Mouse (Mus musculus) kidney, adult 2 months (tissue): ENCODE data around the gene Taf1b. TPM values are rescaled to one million over a fixed set of nuclear protein-coding genes. Genes with fewer than 3 reads are reported as not detected.
"Not testable (repeated sequence)": the region's sequence is repeated elsewhere in the genome, so short reads cannot be mapped to it uniquely, and the experiment has no call there.

Source experiments
- DNase-seq: peaks from one replicate; pipeline ENCODE4 v3.0.0; 2021
- H3K27ac ChIP-seq: fragments of 200-500 bp; 2 replicates; pipeline ENCODE4 v1.5.1; 2012; ENCODE audit warnings: low read depth, low read length, control low read depth, inconsistent platforms; ENCODE audit not compliant: insufficient read depth
- H3K27me3 ChIP-seq: fragments of 200-500 bp; replicated peaks from 2 replicates; pipeline ENCODE4 v1.6.1; 2012; ENCODE audit warnings: mild to moderate bottlenecking, moderate library complexity, low read length, inconsistent platforms; ENCODE audit not compliant: control insufficient read depth, insufficient read depth
- H3K36me3 ChIP-seq: fragments of 200-500 bp; 2 replicates; pipeline ENCODE4 v1.6.1; 2012; ENCODE audit warnings: mild to moderate bottlenecking, moderate library complexity, low read length, inconsistent platforms; ENCODE audit not compliant: control insufficient read depth, insufficient read depth
- H3K4me1 ChIP-seq: fragments of 200-500 bp; 2 replicates; pipeline ENCODE4 v1.6.1; 2011; ENCODE audit warnings: low read length; ENCODE audit not compliant: control insufficient read depth, insufficient read depth
- H3K4me3 ChIP-seq: fragments of 200-500 bp; 2 replicates; pipeline ENCODE4 v1.5.1; 2011; ENCODE audit warnings: mild to moderate bottlenecking, low read depth, low read length, control low read depth; ENCODE audit not compliant: insufficient read depth
- CTCF ChIP-seq: fragments of 200-500 bp; conservative IDR thresholded peaks from 2 replicates; pipeline ENCODE4 v1.5.1; 2011; ENCODE audit warnings: low read depth, mild to moderate bottlenecking, control low read depth, low read length, moderate library complexity, mixed read lengths; ENCODE audit not compliant: insufficient read depth, insufficient read length
- POLR2A ChIP-seq: fragments of 200-500 bp; IDR thresholded peaks from one replicate; pipeline ENCODE4 v1.6.1; 2011; ENCODE audit warnings: low read depth, low read length, control low read depth
- WGBS: fragments of 180-500 bp; shearing (Covaris S2); methylation state at CpG from one replicate; pipeline ENCODE4 v1.1.7; 2018; 5-methylcytosine and 5-hydroxymethylcytosine counted together
- polyA plus RNA-seq: library from polyadenylated mRNA; depleted of rRNA; stranded (reverse); fragments of >200 nt; gene quantifications from 2 replicates; pipeline ENCODE4 v1.2.3, GENCODE M21; 2012; rRNA removed

Taf1b gene
- polyA plus RNA-seq, result 7.6 and 9.5 TPM in 2 replicates

DNA sequence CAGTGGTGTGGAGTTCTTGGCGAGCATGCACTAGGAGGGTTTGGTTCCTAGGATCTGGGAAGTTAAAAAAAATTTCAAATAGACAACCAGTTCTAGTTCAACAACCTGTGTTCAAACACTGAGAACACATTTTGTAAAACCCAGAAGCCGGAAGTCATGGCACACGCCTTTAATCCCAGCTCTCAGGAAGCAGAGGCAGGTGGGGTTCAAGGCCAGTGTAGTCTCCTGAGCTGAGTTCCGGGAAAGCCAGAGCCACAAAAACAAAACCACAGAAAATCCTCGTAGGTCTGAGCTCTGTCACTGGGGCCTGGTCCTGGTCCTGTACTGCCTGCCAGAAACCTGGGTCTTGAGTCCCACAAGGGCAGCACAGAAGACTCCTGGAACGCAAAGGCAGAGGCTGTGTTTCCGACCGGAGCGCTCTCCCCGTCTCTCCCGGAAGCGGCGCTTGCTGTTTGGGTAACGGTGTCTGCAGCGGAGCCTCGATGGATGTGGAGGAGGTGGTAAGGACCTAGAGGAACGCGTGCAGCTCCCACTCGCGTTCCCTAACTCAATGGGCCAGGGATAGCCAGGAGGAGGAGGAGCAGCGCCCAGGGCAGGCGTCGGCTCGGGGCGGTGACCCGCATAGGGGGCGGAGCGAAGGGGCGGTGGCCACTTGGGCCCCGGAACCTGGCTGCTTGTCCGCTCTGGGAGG lies at the start of gene Taf1b:
Gene Taf1b (plus strand): TSS at position 210 of the 691 bp plus-strand sequence.
- peak; percentile 83 for DNase-seq
- WGBS, result 9% methylated on average over 31 of the region's 31 CpGs

DNA sequence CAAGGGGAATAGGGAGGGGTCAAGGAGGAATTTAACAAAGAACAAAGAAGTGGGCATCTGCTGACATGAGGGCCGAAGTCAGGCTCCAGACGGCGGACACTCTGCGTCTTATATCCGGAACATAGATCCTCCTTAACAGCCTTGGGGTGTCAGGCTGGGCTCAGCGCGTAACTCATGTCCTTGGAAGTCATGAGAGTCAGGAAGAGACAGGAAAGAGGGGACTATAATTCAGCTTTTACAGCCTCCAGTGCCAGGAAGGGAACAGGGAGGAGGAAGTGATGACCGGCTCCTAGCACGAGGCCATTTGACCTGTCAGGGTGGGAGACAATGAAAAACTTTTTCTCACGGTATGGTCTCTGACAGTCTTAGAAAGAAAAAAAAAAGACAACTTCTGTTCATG lies 37.8 kb upstream of the Taf1b start:
- Histone ChIP-seq H3K4me3 (no peak overlapping the region), H3K27ac (no peak overlapping the region), H3K36me3 (no peaks in the 10 kb centered on the region), H3K27me3 (no peaks in the 10 kb centered on the region), H3K4me1 (no peaks in the 10 kb centered on the region)
- TF ChIP-seq CTCF (no peak), POLR2A (no peak)
- DNase-seq, result peak; percentile 5
- 44% methylated on average over 10 of the region's 10 CpGs for WGBS

More for the DNA sequence above, at the start of gene Taf1b:
- Histone ChIP-seq H3K27me3 (no peaks in the 10 kb centered on the region), H3K4me1 (no peaks in the 10 kb centered on the region), H3K27ac (no peak within 1 kb of the TSS), H3K36me3 (no peaks in the 10 kb centered on the region), H3K4me3 (peak within 1 kb of the TSS; percentile 93)
- TF ChIP-seq CTCF (no peak), POLR2A (peak; percentile 21)

GRCm38 (mm10) chr12:24462121-24462520 lies 36.0 kb upstream of the Taf1b start:
- peak; percentile 51 for TF ChIP-seq CTCF
- not testable (repeated sequence) for H3K4me1 ChIP-seq, H3K36me3 ChIP-seq, H3K4me3 ChIP-seq, H3K27ac ChIP-seq, H3K27me3 ChIP-seq
- WGBS, result 40% methylated on average over 4 of the region's 4 CpGs
- DNase-seq, result peak; percentile 6

- 84% methylated on average over 6 of the region's 6 CpGs for WGBS
Observed at GRCm38 (mm10) chr12:24463490-24463889, 34.7 kb upstream of the Taf1b start.

GRCm38 (mm10) chr12:24468966-24469365 lies 29.2 kb upstream of the Taf1b start:
- H3K27me3 ChIP-seq, result no peaks in the 10 kb centered on the region
- H3K36me3 ChIP-seq, result no peaks in the 10 kb centered on the region
- no peak for DNase-seq
- TF ChIP-seq POLR2A (no peak), CTCF (no peak)
- 93% methylated on average over 2 of the region's 2 CpGs for WGBS
- no peak overlapping the region for H3K4me3 ChIP-seq
- no peak overlapping the region for H3K27ac ChIP-seq
- H3K4me1 ChIP-seq, result no peaks in the 10 kb centered on the region

More at GRCm38 (mm10) chr12:24463490-24463889, 34.7 kb upstream of the Taf1b start:
- not testable (repeated sequence) for H3K27me3 ChIP-seq, H3K4me1 ChIP-seq, DNase-seq, H3K27ac ChIP-seq, H3K4me3 ChIP-seq, H3K36me3 ChIP-seq

DNA sequence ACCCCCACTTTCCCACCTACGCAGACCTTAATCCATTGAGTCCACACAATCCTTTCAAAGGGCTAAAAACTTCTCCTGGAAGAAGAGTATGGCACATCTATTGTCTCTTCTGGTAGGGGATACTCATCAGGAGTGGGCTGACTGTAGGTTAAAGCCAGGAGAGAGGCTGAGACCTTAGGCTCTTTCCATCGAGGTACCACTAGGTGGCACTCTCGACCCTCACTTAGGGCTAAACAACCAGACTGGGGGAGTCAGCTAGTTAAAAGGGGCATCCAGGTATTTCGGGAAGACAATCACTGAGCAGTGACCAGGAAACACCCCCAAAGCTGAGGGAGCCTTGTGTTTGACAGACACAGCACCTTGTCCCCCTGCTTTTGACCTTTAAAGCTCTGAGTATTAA lies 27.2 kb upstream of the Taf1b start:
- TF ChIP-seq CTCF (peak; percentile 88), POLR2A (no peak)
- WGBS, result 16% methylated on average over 4 of the region's 4 CpGs
- Histone ChIP-seq H3K36me3 (no peaks in the 10 kb centered on the region), H3K4me1 (no peaks in the 10 kb centered on the region), H3K27me3 (no peaks in the 10 kb centered on the region), H3K4me3 (no peak overlapping the region), H3K27ac (no peak overlapping the region)
- DNase-seq, result peak; percentile 46

DNA sequence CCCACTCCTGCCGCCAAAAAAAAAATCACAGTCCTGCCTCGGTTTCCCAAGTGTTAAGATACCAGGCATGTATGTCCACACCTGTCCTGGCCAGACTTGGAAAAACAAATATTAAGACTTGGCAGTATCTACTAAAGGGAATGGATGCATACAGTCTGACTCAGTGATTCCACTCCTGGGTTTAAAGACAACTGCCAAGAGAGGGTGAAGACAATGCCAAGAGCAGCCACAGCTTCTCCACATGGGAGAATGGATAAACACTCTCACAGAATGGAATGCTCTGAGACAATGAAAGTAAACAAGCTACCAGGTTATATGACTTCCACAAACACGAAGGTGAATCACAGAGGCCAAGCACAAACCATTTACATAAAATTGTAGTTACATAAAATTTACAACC lies 24.9 kb upstream of the Taf1b start:
- 76% methylated on average over 3 of the region's 3 CpGs for WGBS
- Histone ChIP-seq H3K36me3 (no peaks in the 10 kb centered on the region), H3K27ac (no peak overlapping the region), H3K4me1 (no peaks in the 10 kb centered on the region), H3K27me3 (no peaks in the 10 kb centered on the region), H3K4me3 (no peak overlapping the region)
- no peak for TF ChIP-seq CTCF
- no peak for TF ChIP-seq POLR2A
- DNase-seq, result no peak

DNA sequence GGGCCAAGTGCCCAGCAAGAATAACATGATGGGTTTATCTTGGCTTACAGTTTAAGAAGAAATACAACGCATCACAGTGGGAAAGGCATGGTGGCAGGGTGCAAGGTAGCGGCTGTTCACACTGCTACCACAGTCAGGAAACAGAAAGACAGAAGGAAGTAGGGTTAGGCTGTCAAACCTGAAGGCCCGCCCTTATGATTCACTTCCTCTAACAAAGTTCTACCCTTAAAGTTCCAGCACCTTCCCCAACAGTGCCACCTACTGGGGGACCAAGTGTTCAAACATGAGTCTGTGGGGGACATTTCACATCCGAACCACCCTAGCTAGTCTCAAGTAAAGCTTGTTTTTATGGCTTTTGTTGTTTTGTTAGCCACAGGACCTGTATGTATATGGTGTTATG lies 13.2 kb upstream of the Taf1b start:
- H3K4me1 ChIP-seq, result no peaks in the 10 kb centered on the region
- DNase-seq, result no peak
- H3K27me3 ChIP-seq, result no peaks in the 10 kb centered on the region
- no peak overlapping the region for H3K27ac ChIP-seq
- WGBS, result 95% methylated on average over 4 of the region's 4 CpGs
- H3K4me3 ChIP-seq, result no peak overlapping the region
- H3K36me3 ChIP-seq, result no peaks in the 10 kb centered on the region
- TF ChIP-seq CTCF (no peak), POLR2A (no peak)
